Mouse (Mus musculus): ENCODE data around the gene Rybp.

GRCm38 (mm10) chr6:100213596-100213995, 73.7 kb downstream of the Rybp start:
- TF ChIP-seq CTCF (IDR thresholded peaks at IDR 0.05) (no peak), POLR2A (IDR thresholded peaks at IDR 0.05; ENCODE audit: insufficient read depth, low read depth, low read length) (no peak)
